Mouse (Mus musculus): ENCODE measurements around the gene Spg7.
"Not testable (repeated sequence)": the region's sequence is repeated elsewhere in the genome, so short reads cannot be mapped to it uniquely, and the experiment has no call there.

Gene Spg7

GRCm38 (mm10) chr8:123062721-123063120 lies at the start of gene Spg7:
Gene Spg7 (plus strand): TSS chr8:123062942.
- DNase-seq = no peak

GRCm38 (mm10) chr8:123014429-123014828 lies 48.3 kb upstream of the Spg7 start:
- DNase-seq = no peak

GRCm38 (mm10) chr8:123015074-123015473 lies 47.7 kb upstream of the Spg7 start:
- DNase-seq = no peak

GRCm38 (mm10) chr8:123017143-123017542 lies 45.6 kb upstream of the Spg7 start:
- no peak for DNase-seq

- DNase-seq = no peak
These were observed 44.1 kb upstream of the Spg7 start for GRCm38 (mm10) chr8:123018484-123019164.

- DNase-seq = no peak
These were observed 42.7 kb upstream of the Spg7 start for GRCm38 (mm10) chr8:123020084-123020483.

GRCm38 (mm10) chr8:123020859-123021258 lies 41.9 kb upstream of the Spg7 start:
- no peak for DNase-seq

- no peak for DNase-seq
These were observed 41.5 kb upstream of the Spg7 start for GRCm38 (mm10) chr8:123021259-123021658.

- DNase-seq = peak; percentile 18
These were observed 40.0 kb upstream of the Spg7 start for GRCm38 (mm10) chr8:123022727-123023126.

GRCm38 (mm10) chr8:123024226-123024625 lies 38.5 kb upstream of the Spg7 start:
- DNase-seq = no peak

- DNase-seq = no peak
These were observed 36.8 kb upstream of the Spg7 start for GRCm38 (mm10) chr8:123025951-123026351.

- DNase-seq = no peak
These were observed 35.0 kb upstream of the Spg7 start for GRCm38 (mm10) chr8:123027786-123028185.

- not testable (repeated sequence) for DNase-seq
These were observed 32.7 kb upstream of the Spg7 start for GRCm38 (mm10) chr8:123030091-123030490.

- no peak for DNase-seq
These were observed 31.3 kb upstream of the Spg7 start for GRCm38 (mm10) chr8:123031321-123031978.

- DNase-seq = no peak
These were observed 30.0 kb upstream of the Spg7 start for GRCm38 (mm10) chr8:123032730-123033129.

- DNase-seq = no peak
These were observed 29.3 kb upstream of the Spg7 start for GRCm38 (mm10) chr8:123033431-123033830.

GRCm38 (mm10) chr8:123034171-123034570 lies 28.6 kb upstream of the Spg7 start:
- DNase-seq = no peak

- peak; percentile 29 for DNase-seq
These were observed 25.8 kb upstream of the Spg7 start for GRCm38 (mm10) chr8:123036956-123037355.

- DNase-seq = no peak
These were observed 25.3 kb upstream of the Spg7 start for GRCm38 (mm10) chr8:123037487-123037886.

- no peak for DNase-seq
These were observed 24.4 kb upstream of the Spg7 start for GRCm38 (mm10) chr8:123038351-123038750.

- no peak for DNase-seq
These were observed 23.2 kb upstream of the Spg7 start for GRCm38 (mm10) chr8:123039376-123040109.

- no peak for DNase-seq
These were observed 22.6 kb upstream of the Spg7 start for GRCm38 (mm10) chr8:123040110-123040650.

GRCm38 (mm10) chr8:123041008-123041773 lies 21.6 kb upstream of the Spg7 start:
- peak; percentile 82 for DNase-seq

All from lung, postnatal 10 days (tissue).